Mouse (Mus musculus): ENCODE data around the gene Dock1.

Dock1 gene

GRCm38 (mm10) chr7:134693325-134693724 is 22.9 kb downstream of the Dock1 start:
- in situ Hi-C loops (cut with MboI, MseI): loop anchor here (25.0 kb wide), 1 partner anchor 919 kb away; no protein-coding TSS in a partner anchor

- in situ Hi-C loops (cut with MboI, MseI): loop anchor here (25.0 kb wide), 1 partner anchor 917 kb away; no protein-coding TSS in a partner anchor
These were observed 25.0 kb downstream of the Dock1 start for GRCm38 (mm10) chr7:134695431-134695830.

DNA sequence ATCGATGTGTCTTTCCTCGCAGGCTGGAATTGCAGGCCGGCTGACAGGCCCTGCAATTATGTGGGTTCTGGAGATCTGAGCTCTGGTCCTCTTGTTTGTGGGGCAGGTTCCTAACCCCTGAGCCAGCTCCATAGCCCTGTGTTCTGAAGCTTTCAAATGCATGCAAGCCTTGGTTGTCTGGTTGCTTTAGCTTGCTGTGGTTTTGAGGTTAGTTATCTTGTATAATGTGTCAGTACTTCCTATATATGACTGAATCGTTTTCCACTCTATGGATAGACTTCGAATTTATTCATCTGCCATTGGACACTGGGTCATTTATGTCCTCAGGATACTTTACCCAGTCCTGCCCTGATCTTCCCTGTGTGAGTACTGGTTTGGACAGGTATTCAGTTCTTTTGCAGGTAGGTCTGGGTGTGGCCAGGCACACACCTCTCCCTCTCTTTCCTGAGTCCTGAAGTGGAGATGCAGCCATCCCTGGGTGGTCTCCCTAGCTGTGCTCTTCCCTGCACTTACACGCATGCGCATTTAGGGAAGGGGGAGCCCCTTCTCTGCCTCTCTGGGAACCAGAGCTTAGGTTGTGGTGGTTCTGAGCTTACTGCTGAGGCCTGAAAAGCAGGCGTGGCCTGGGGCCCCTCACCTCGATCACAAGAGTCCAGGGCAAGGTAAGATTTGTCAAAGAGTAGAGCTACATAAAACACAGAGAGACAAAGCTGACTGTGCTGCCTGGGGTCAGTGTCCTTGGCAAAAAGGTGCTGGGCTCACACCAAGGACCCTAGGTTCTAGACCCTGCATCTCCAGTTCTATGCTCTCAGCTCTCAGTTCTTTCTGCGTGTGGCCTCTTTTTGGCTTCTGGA is 25.9 kb downstream of the Dock1 start:
- in situ Hi-C loops (cut with MboI, MseI): loop anchor here (25.0 kb wide), 1 partner anchor 916 kb away; no protein-coding TSS in a partner anchor

DNA sequence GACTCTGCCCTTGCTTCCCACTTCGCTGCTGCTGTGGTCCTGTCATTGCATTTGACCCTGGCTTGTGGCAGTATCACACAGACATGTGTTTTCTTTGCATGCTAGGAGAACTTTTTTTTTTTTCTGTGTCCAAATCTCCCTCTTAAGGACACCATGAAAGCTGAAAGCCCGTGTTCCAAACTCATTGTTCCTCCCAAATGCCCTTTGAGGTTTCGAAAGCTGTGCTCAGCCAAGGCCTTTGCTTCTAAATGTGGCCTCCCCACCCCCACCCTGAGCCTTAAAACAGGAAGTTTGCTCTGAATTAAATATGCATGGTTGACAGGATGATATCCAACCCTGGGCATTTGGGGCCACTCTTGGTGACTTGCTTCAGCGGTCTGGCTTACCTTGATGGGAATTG is 27.0 kb downstream of the Dock1 start:
- in situ Hi-C loops (cut with MboI, MseI): loop anchor here (25.0 kb wide), 1 partner anchor 915 kb away; no protein-coding TSS in a partner anchor

- in situ Hi-C loops (cut with MboI, MseI): loop anchor here (25.0 kb wide), 1 partner anchor 914 kb away; no protein-coding TSS in a partner anchor
These were observed 27.8 kb downstream of the Dock1 start for GRCm38 (mm10) chr7:134698246-134698645.

DNA sequence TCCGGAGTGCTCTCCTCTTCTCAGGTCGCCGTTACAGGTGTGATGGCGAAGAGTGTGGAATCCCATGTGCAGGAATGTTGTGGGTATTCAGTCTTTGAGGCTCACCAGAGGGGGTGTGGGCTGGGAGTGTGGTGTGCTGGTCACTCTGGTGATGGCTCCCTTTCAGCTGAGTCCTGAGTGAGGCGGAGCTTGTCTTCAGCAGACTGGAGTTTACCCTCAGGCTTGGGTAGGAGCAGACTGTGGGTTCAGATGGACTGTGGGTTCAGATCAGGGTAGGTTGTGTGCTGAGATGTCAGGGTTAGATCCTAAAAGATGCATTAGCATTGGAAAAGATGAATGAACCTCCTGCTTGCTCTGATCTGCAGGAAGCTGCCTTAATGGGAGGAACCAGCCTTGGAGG is 29.5 kb downstream of the Dock1 start:
- in situ Hi-C loops (cut with MboI, MseI): no loop called here

GRCm38 (mm10) chr7:134702481-134702880 is 32.0 kb downstream of the Dock1 start:
- in situ Hi-C loops (cut with MboI, MseI): no loop called here

DNA sequence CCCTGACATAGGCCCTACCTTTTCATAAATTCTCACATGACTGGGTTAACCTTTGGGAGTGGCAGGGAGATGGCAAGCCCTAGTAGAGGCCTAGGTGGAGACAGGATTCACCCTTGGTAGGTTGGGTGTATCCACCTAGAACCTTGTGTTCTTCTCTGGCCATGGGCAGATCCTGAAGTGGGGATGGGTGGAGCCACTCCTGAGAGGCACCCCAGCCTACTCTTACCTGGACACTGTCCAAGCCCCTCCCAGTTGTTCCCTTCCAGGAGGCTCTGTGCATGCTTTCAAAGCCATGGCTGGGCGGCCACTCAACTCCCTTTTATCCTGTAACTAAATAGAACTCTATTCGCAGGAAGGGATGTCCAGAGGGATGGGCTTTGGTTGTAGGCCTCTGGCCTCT is 33.2 kb downstream of the Dock1 start:
- in situ Hi-C loops (cut with MboI, MseI): no loop called here

GRCm38 (mm10) chr7:134709226-134709853 is 38.9 kb downstream of the Dock1 start:
- in situ Hi-C loops (cut with MboI, MseI): no loop called here

- in situ Hi-C loops (cut with MboI, MseI): no loop called here
These were observed 41.1 kb downstream of the Dock1 start for GRCm38 (mm10) chr7:134711576-134711975.

- in situ Hi-C loops (cut with MboI, MseI): no loop called here
These were observed 49.0 kb downstream of the Dock1 start for GRCm38 (mm10) chr7:134719406-134719805.

- in situ Hi-C loops (cut with MboI, MseI): no loop called here
These were observed 51.9 kb downstream of the Dock1 start for GRCm38 (mm10) chr7:134722361-134722760.

GRCm38 (mm10) chr7:134722955-134723354 is 52.5 kb downstream of the Dock1 start:
- in situ Hi-C loops (cut with MboI, MseI): no loop called here

GRCm38 (mm10) chr7:134723509-134723908 is 53.1 kb downstream of the Dock1 start:
- in situ Hi-C loops (cut with MboI, MseI): no loop called here

- in situ Hi-C loops (cut with MboI, MseI): no loop called here
These were observed 54.4 kb downstream of the Dock1 start for GRCm38 (mm10) chr7:134724841-134725240.

- in situ Hi-C loops (cut with MboI, MseI): no loop called here
These were observed 55.4 kb downstream of the Dock1 start for GRCm38 (mm10) chr7:134725551-134726529.

DNA sequence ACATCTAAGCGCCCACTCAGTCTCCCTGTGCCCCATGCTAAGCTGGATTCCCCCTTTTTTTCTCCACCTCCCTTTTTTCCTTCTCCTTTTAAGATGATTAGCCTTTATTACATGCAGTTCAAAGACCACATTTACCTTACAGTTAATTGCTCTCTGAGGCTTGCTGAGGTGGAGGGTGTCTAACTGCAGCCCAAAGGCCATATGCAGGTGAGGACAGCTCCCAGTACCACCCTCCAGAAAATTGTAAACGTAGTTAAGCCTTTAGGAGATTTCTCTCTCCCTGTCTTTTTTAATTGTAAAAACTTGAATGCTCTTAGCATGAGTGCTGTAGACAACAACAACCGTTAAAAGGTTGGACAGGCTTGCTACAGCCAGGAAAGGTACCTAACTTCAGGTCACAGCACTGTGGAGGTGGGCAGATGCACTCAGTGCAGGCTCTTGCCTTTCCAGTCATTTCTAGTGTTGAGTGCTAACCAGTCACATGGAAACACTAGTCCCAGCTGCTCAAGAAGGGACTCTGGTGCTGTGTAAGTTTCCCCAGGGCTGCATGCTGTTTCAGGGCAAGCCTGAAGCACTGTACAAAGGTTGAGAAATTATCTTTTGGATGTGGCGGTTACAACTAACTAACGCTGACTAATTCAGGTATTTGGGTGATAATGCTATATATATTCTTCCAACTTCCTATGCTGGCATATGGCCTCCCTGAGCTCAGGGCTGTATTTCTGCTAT is 56.2 kb downstream of the Dock1 start:
- in situ Hi-C loops (cut with MboI, MseI): no loop called here

DNA sequence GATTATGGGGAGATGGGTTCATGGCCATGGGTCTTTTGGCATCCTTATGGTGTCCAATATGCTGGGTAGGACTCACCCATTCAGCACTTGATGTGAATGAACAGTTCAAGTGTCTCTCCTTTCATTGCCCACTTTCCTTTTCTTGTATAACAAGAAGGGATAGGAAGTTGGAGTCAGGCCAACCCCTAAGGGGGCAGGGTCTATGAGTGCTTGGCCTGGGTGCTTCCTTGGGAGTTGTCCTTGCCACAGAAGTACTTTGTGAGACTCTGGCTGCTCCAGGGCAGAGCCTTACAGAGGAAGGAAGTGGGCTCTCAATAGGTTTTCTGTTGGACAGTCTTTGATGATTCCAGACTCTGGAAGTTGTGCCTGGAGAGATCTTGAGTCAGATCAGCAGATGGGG is 58.9 kb downstream of the Dock1 start:
- in situ Hi-C loops (cut with MboI, MseI): no loop called here

- in situ Hi-C loops (cut with MboI, MseI): no loop called here
These were observed 60.1 kb downstream of the Dock1 start for GRCm38 (mm10) chr7:134730406-134731126.

GRCm38 (mm10) chr7:134747059-134747458 is 76.6 kb downstream of the Dock1 start:
- in situ Hi-C loops (cut with MboI, MseI): loop anchor here (10.0 kb wide), 1 partner anchor 1012 kb away; no protein-coding TSS in a partner anchor
